Mouse (Mus musculus): Measurements from ENCODE around the gene Dcst1.
A peak's percentile ranks its signal among the peaks of the same experiment; 100 is the strongest.

Gene Dcst1

GRCm38 (mm10) chr3:89314340-89314739 is 50.7 kb downstream of the Dcst1 start:
- no peak for DNase-seq (ENCODE audit: low read depth)

GRCm38 (mm10) chr3:89308089-89308488 is 57.0 kb downstream of the Dcst1 start:
- peak; percentile 83 for DNase-seq (ENCODE audit: low read depth)

- no peak for DNase-seq (ENCODE audit: low read depth)
Measured at GRCm38 (mm10) chr3:89305551-89306325, 59.3 kb downstream of the Dcst1 start.

GRCm38 (mm10) chr3:89305105-89305504 is 59.9 kb downstream of the Dcst1 start:
- DNase-seq (ENCODE audit: low read depth): no peak

- DNase-seq (ENCODE audit: low read depth): no peak
Measured at GRCm38 (mm10) chr3:89304440-89304839, 60.6 kb downstream of the Dcst1 start.

GRCm38 (mm10) chr3:89300514-89300913 is 64.5 kb downstream of the Dcst1 start:
- DNase-seq (ENCODE audit: low read depth): no peak

All from induced T-regulatory cell, adult 2 months (primary cell).